Mouse (Mus musculus) spleen, adult 2 months (tissue): ENCODE data around the gene Mtln. TPM values are rescaled to one million over a fixed set of nuclear protein-coding genes. Genes with fewer than 3 reads are reported as not detected.

Experiments
- DNase-seq, 2 experiments: peaks; one replicate each; pipeline versions ENCODE4 v3.0.0 to v3.0.0-alpha.2; 2012 to 2021; ENCODE audit warnings: low spot score in 2 of 2, low read depth in 1 of 2
- H3K27ac ChIP-seq: fragments of 200-500 bp; 2 replicates; pipeline ENCODE4 v1.5.1; 2012; ENCODE audit warnings: low read length, inconsistent platforms; ENCODE audit not compliant: insufficient read depth
- H3K27me3 ChIP-seq: fragments of 200-500 bp; 2 replicates; pipeline ENCODE4 v1.6.1; 2012; ENCODE audit warnings: mild to moderate bottlenecking, moderate library complexity, low read length, inconsistent platforms; ENCODE audit not compliant: control insufficient read depth, insufficient read depth
- H3K36me3 ChIP-seq: fragments of 200-500 bp; 2 replicates; pipeline ENCODE4 v1.6.1; 2012; ENCODE audit warnings: mild to moderate bottlenecking, low read length, inconsistent platforms; ENCODE audit not compliant: control insufficient read depth, insufficient read depth
- H3K4me1 ChIP-seq: fragments of 200-500 bp; 2 replicates; pipeline ENCODE4 v1.6.1; 2011; ENCODE audit warnings: inconsistent platforms; ENCODE audit not compliant: control insufficient read depth, insufficient read depth, insufficient read length
- H3K4me3 ChIP-seq: fragments of 200-500 bp; 2 replicates; pipeline ENCODE4 v1.5.1; 2011; ENCODE audit warnings: mild to moderate bottlenecking, inconsistent platforms; ENCODE audit not compliant: insufficient read depth, insufficient read length; ENCODE audit errors: extremely low read depth
- CTCF ChIP-seq: fragments of 200-500 bp; IDR thresholded peaks from 2 replicates; pipeline ENCODE4 v1.5.1; 2011; ENCODE audit warnings: mild to moderate bottlenecking, inconsistent platforms; ENCODE audit not compliant: insufficient read depth, insufficient read length, insufficient replicate concordance; ENCODE audit errors: extremely low read depth
- POLR2A ChIP-seq: fragments of 200-500 bp; IDR thresholded peaks from 2 replicates; pipeline ENCODE4 v1.6.1; 2011; ENCODE audit warnings: low read depth, low read length, inconsistent platforms
- WGBS: fragments of 180-500 bp; shearing (Covaris S2); methylation state at CpG from one replicate; pipeline ENCODE4 v1.1.7; 2018; 5-methylcytosine and 5-hydroxymethylcytosine counted together
- polyA plus RNA-seq: library from polyadenylated mRNA; depleted of rRNA; stranded (reverse); fragments of >200 nt; gene quantifications from 2 replicates; pipeline ENCODE4 v1.2.3, GENCODE M21; 2012

Gene Mtln
- polyA plus RNA-seq, 1 experiment: 21.9 TPM

- DNase-seq: no peak
- 80% methylated on average over 15 of the region's 15 CpGs for WGBS
- H3K27ac ChIP-seq: no peak overlapping the region
These were observed 18.2 kb downstream of the Mtln start for GRCm38 (mm10) chr2:127773938-127774577.

DNA sequence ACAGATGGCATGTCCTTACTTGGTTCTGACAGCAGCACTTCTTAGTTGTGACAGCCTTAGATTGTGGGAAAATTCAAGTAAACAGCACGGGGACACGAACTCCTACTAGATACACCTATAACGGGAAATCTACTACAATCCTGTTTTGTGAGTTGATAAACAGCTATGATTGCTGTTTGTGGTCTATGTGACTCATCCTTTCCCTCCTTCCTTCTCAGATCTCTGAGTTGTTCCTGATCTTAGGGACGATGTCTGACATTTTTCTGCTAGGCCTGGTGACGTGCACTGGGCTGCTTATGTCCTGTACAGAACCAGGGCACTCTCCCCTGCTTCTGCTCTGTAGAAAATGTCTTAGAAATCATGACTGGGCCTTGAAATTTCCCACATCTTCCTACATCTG is 30.7 kb downstream of the Mtln start:
- H3K36me3 ChIP-seq: no peaks in the 10 kb centered on the region
- 96% methylated on average over 5 of the region's 5 CpGs for WGBS

More at GRCm38 (mm10) chr2:127773938-127774577, 18.2 kb downstream of the Mtln start:
- H3K27me3 ChIP-seq: no peaks in the 10 kb centered on the region
- H3K4me1 ChIP-seq: no peaks in the 10 kb centered on the region
- H3K4me3 ChIP-seq: no peak overlapping the region
- TF ChIP-seq CTCF: no peak
- no peaks in the 10 kb centered on the region for H3K36me3 ChIP-seq

DNA sequence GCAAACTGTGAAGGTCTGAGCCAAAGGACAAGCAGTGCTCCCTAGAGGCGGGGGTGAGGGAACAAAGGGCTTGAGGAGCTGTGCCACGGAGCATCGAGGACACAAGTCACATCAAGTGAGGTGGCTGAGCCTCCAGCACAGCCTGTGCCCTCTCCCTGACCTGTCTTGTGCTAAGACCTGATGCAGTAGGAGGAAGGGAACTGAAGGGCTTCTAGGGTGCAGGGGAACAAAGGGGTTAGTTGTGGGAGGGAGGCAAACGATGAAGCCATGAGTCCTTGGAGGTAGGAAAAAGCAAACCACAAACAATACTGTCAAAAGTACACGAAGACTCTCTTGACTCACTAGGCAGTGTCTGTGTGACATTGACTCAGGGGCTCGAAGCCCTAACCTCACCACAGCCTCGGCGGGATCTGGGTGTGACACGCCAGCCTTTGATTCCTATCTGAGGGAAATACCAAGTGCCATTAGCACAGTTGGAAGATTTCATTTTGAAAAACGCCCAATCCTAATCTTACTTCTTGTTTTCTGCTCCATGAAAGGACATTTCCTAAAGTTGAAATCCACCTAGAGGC is 31.8 kb downstream of the Mtln start:
- no peak overlapping the region for H3K4me3 ChIP-seq
- WGBS: 68% methylated on average over 10 of the region's 10 CpGs
- no peaks in the 10 kb centered on the region for H3K4me1 ChIP-seq
- TF ChIP-seq CTCF: no peak
- TF ChIP-seq POLR2A: no peak
- no peak for DNase-seq
- H3K27ac ChIP-seq: no peak overlapping the region
- no peaks in the 10 kb centered on the region for H3K27me3 ChIP-seq
- H3K36me3 ChIP-seq: no peaks in the 10 kb centered on the region

More for the DNA sequence above, 30.7 kb downstream of the Mtln start:
- no peak overlapping the region for H3K27ac ChIP-seq
- no peak overlapping the region for H3K4me3 ChIP-seq
- TF ChIP-seq CTCF: no peak
- no peak for TF ChIP-seq POLR2A
- H3K27me3 ChIP-seq: no peaks in the 10 kb centered on the region
- no peak for DNase-seq
- no peaks in the 10 kb centered on the region for H3K4me1 ChIP-seq

- DNase-seq: no peak
- WGBS: 87% methylated on average over 6 of the region's 6 CpGs
These were observed 32.3 kb downstream of the Mtln start for GRCm38 (mm10) chr2:127760014-127760413.

DNA sequence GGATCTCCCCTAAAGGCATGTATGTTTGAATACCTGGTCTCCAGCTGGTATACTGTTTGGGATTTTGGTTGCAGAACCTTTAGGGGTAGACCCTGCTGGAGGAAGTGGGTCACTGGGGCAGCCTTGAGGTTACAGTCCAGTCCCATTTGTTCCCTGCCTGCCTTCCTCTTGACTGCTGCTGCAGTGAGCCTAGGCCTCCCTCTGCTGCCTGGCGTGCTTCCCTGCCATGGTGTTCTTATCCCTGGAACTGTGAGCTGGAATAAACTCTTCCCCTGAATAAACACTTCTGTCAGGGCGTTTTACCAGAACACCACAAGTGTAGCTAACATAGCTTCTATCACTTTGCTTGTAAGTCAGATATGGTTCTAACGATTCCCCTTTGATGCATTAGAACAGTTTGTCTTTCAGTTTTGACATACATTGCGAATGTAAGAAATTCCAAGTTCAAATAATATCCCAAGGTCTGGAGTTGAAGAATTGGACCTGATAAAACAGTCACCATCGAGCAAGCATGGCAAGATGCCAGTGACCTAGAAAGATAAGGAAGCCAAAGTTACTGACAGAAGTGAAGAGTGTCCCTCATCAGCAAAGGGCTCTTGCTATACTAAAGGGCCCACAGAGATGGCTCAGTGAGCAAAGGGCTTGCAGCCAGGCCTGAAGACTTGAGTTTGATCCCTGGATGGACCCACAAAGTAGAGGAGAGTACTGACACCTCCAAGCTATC is 33.0 kb downstream of the Mtln start:
- TF ChIP-seq POLR2A: no peak
- no peak for TF ChIP-seq CTCF
- no peak for DNase-seq
- H3K4me1 ChIP-seq: no peaks in the 10 kb centered on the region
- no peak overlapping the region for H3K27ac ChIP-seq
- no peaks in the 10 kb centered on the region for H3K27me3 ChIP-seq
- no peaks in the 10 kb centered on the region for H3K36me3 ChIP-seq
- WGBS: 85% methylated on average over 5 of the region's 5 CpGs
- no peak overlapping the region for H3K4me3 ChIP-seq

More at GRCm38 (mm10) chr2:127760014-127760413, 32.3 kb downstream of the Mtln start:
- no peak overlapping the region for H3K4me3 ChIP-seq
- H3K27me3 ChIP-seq: no peaks in the 10 kb centered on the region
- no peak for TF ChIP-seq POLR2A
- no peak for TF ChIP-seq CTCF
- no peak overlapping the region for H3K27ac ChIP-seq
- H3K4me1 ChIP-seq: no peaks in the 10 kb centered on the region
- H3K36me3 ChIP-seq: no peaks in the 10 kb centered on the region

- Histone ChIP-seq H3K4me3 (no peak overlapping the region), H3K36me3 (no peaks in the 10 kb centered on the region), H3K27ac (no peak overlapping the region), H3K4me1 (no peaks in the 10 kb centered on the region), H3K27me3 (no peaks in the 10 kb centered on the region)
- WGBS: 77% methylated on average over 8 of the region's 8 CpGs
- no peak for TF ChIP-seq CTCF
- no peak for TF ChIP-seq POLR2A
- DNase-seq: no peak
These were observed 35.1 kb downstream of the Mtln start for GRCm38 (mm10) chr2:127757171-127757570.

GRCm38 (mm10) chr2:127754113-127754512 is 38.2 kb downstream of the Mtln start:
- WGBS: 96% methylated on average over 4 of the region's 4 CpGs
- no peaks in the 10 kb centered on the region for H3K27me3 ChIP-seq
- no peak overlapping the region for H3K27ac ChIP-seq
- TF ChIP-seq POLR2A: no peak
- TF ChIP-seq CTCF: no peak
- no peaks in the 10 kb centered on the region for H3K4me1 ChIP-seq
- no peak for DNase-seq
- H3K36me3 ChIP-seq: no peaks in the 10 kb centered on the region
- no peak overlapping the region for H3K4me3 ChIP-seq
